Mouse (Mus musculus): ENCODE measurements around the gene Fchsd2.

Gene Fchsd2

DNA sequence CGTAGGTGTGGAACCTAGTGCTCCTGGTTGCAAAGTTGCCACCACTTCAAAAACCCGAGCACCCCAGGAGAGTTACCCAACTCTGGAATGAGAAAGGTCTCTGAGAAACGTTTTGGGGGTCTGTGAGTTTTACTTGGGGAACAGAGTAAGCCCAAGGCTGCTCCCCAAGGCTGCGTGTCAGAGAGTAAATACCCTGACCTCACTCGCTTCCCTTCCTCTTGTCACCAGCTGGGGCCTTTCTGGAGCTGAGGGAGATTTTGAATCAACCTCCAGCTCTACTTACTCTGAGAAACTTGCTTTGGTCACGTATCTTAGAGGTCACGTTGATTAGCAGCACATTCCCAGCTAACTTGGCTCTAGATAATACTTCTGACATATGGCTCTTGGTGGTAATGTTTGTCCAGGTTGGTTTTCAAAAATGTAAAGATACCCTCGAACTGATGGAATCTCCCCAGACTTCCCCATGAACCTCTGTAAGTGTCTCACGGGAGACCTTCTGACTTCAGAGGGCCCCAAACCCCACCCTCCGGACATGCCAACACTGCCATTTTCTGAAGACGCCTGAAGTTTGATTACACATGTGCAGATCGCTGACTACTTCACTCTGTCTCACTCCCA is 20.4 kb upstream of the Fchsd2 start:
- no peak for DNase-seq (ENCODE audit: extremely low spot score)

GRCm38 (mm10) chr7:101074170-101074767 is 18.4 kb upstream of the Fchsd2 start:
- no peak for DNase-seq (ENCODE audit: extremely low spot score)

- no peak for DNase-seq (ENCODE audit: extremely low spot score)
Measured at GRCm38 (mm10) chr7:101083562-101084166, 9.0 kb upstream of the Fchsd2 start.

DNA sequence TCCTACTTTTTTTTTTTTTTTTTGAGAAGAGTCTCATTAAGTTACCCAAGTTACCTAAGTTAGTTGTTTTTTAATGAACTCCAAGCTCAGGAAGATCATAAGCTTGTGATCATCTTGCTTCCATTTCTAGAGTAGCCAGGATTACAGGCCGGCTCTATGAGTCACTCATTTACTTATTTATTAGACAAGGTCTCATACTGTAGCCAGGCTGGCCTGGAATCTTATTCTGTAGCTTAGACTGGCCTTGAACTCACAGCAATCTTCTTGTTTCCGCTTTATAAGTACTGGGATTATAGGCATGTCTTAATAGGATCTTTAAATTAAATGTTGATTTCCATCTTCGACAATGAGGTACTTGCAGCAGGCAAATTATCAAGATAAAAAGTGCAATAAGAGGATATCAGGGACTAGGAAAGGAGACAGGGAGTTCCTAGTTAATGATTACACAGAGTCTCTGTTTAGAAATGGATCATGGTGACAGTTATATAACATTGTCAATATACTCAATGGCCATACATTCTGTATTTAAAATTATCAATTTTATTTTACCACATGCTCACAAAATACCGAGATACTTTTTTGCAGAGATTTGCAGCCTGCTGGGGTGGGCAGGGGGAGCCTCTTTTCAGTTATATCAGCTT is 7.7 kb upstream of the Fchsd2 start:
- no peak for DNase-seq (ENCODE audit: extremely low spot score)

DNA sequence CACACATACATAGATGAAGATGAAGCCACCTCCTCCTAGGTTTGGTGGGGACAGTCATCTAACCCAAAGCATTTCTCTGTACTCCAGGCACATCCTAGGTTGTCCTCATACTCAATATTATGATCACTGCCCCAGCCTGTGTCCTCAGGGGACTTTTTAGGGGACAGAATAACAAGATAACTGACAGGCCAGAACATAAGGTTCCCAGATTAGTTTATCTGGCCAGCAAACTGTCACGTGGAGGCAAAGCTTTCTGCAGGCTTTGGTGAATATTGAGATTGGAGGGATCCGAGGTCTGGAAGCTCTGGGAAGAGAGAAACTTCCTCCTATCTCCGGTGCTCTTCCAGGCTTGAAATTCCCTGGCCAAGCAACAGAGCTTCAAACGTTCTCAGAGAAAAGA is 6.9 kb upstream of the Fchsd2 start:
- no peak for DNase-seq (ENCODE audit: extremely low spot score)

GRCm38 (mm10) chr7:101088687-101089086 is 4.0 kb upstream of the Fchsd2 start:
- no peak for DNase-seq (ENCODE audit: extremely low spot score)

DNA sequence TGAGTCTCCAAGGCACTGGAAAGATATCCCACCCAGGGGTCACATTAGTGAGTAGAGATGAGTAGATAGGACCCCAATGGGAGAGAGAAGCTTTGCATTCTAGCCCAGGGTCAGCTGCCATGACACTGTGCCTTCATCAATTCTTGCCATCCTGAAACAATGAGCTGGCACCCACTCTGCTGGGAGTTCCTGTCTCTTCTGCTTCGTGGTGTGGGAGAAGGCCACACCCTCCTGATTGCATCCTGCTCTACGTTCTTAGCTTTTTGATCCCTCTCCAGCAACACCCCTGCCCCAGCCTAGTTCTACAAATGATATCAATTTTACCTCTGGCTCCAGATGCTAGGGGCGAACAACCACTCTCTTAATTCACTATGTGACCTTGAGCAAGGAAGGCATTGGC is 3.4 kb upstream of the Fchsd2 start:
- no peak for DNase-seq (ENCODE audit: extremely low spot score)

DNA sequence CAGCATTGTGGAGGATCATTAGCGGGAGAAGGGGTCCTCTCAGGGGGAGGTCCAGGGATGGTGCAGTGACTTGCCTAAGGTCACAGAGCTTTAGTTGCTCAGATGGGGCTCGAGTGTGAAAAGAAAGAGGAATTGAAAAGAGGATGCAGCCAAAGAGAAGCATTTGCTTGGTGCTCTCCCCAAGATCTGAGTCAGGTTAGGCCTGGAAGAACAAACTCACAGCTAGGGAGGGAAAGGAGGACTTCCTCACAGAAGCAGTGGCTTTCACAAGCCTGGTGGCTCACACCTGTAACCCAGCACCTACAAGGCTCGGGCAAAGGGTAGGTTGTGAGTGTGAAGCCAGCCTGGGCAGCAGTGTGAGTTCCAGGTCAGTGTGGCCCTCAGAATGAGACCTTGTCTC is 568 bp downstream of the Fchsd2 start:
- no peak for DNase-seq (ENCODE audit: extremely low spot score)

DNA sequence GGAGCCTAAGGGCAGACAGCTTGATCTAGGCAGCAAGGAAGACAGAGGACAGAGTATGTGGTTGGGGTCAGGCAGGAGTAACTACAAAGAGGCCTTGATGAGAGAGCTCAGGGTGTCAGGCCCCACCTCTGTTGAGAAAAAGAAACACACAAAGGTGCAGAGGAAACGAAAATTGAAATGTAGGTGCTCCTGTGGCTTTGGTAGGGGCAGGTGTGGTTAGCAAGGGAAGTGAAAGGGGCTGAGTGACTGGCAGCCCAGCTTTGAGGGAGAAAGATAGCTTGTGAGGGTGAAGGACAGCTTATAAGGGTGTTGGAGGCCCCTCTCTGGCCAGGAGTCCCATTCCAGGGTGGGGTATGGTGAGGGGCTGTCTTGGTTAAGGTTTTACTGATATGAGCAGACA is 2.1 kb downstream of the Fchsd2 start:
- DNase-seq (ENCODE audit: extremely low spot score) = no peak

GRCm38 (mm10) chr7:101095560-101095959 is 2.9 kb downstream of the Fchsd2 start:
- no peak for DNase-seq (ENCODE audit: extremely low spot score)

- no peak for DNase-seq (ENCODE audit: extremely low spot score)
Measured at GRCm38 (mm10) chr7:101096576-101096975, 3.9 kb downstream of the Fchsd2 start.

DNA sequence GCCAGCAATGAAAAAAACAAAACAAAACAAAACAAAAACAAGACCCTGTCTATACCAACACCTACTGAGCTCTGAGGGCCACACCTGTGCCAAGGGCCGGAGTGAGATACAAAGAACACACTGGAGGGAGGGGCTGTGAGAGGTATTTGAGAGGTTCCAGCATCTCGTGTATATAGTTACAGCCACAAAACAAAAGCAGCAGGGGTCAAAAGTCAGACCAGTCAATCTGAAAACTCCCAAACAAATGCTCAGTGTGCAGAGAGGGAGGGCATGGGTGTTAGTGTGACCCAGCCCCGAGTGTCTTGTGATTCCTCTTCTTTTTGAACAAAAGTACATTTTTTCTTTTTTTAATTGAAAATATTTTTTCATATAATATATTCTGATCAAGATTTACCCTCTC is 4.4 kb downstream of the Fchsd2 start:
- DNase-seq (ENCODE audit: extremely low spot score) = no peak

DNA sequence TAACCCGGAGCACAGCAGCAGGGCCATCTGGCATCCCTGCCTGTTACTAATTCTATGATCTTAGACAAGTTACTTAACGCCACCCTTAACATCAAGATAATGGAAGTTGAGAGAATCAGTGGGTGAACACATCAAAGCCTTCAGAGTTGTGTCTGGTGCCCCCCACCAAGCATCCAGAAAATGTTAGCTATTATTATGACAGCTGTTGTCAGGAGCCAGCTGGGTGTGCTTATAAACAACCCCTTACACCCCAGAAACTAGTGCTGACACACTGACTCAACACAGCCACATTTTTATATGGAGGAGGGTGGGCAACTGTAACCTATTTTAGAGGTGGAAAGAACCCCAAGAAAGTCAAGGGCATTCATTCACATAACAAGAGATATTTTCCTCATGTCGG is 7.3 kb downstream of the Fchsd2 start:
- DNase-seq (ENCODE audit: extremely low spot score) = no peak

- DNase-seq (ENCODE audit: extremely low spot score) = no peak
Measured at GRCm38 (mm10) chr7:101101156-101101691, 8.6 kb downstream of the Fchsd2 start.

- DNase-seq (ENCODE audit: extremely low spot score) = no peak
Measured at GRCm38 (mm10) chr7:101106666-101107065, 14.0 kb downstream of the Fchsd2 start.

GRCm38 (mm10) chr7:101107073-101107810 is 14.6 kb downstream of the Fchsd2 start:
- no peak for DNase-seq (ENCODE audit: extremely low spot score)

DNA sequence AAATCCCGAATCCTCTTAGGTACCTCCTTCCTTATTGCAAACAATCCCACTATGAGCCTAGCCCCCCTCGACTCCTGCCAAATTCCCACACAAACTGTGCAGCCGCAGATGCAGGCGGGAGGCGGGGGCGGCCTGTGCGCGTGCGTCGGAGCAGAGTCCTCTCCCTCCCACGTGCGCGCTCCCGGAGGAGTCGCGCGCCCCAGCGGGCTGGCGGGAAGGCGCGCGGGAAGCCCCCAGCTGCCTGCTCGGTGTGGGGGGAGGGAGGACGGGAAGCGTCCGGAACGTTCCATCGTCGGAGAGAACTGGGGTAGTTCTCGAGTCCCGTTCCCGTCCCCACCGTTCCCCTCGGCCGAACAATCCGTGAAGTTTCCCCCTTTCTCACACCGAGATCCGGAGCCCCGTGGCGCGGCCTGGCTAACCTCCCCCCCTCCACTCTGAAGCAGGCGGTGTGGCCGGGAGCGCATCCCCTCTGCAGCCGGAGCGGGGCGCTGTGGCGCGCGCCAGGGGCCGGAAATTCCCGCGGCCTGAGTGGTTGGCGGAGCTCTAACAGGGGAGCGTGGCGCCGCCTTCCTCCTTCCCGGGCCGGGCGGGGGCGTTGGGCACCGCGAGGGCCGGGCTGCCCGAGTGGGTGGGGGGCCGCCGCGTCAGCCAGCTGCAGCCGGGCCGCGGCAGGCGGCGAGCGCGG is 15.4 kb downstream of the Fchsd2 start:
- peak; percentile 100 for DNase-seq (ENCODE audit: extremely low spot score)

DNA sequence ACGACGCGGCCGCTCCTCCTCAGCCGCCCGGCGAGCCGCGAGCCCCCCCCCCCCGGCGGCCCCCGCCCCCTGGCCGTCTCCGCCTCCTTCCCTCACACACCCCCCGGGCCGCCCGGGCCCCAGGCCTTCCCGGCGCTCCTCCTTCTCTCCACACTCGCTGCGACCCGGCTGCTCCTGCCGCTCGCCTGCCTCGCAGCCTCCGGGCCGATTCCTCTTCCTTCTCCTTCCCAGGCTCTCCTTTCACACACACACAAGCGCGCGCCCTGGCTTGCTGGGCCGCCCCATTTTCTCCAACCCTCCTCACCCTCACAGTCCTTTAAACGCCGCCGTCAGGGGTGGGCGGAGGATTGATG is 16.0 kb downstream of the Fchsd2 start:
- DNase-seq (ENCODE audit: extremely low spot score) = peak; percentile 85

GRCm38 (mm10) chr7:101109006-101109855 is 16.6 kb downstream of the Fchsd2 start:
- DNase-seq (ENCODE audit: extremely low spot score) = peak; percentile 60

DNA sequence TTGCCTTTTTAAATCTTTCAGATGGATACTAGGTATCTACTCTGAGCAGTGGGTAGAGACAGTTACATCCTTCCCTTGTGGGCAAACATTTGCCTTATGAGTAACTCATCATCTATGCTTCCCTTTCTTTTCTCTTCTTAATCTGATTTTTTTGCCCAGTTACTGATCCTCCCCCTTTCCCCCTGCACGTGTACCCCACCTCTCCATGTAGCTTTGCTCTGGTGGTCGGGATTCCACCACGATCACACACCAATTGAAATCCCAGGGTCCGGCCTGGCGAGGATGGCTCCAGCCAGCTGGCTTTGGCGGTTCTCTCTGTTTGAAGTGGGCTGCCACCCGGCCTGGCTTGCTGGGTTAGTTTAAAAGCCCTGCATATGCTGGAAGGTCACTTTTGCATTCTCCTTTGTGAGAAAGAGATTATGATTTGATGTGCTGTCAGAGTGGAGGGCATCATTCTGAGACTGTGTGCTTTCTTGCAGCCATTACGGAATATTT is 17.2 kb downstream of the Fchsd2 start:
- no peak for DNase-seq (ENCODE audit: extremely low spot score)
